Mouse (Mus musculus): ENCODE results near the gene Ston2. TPM values are rescaled to one million over a fixed set of nuclear protein-coding genes. Genes with fewer than 3 reads are reported as not detected.
A peak's percentile ranks its signal among the peaks of the same experiment; 100 is the strongest.

The Ston2 gene
- polyA plus RNA-seq, 1 experiment = 77.2 TPM

- TF ChIP-seq FLI1 (IDR thresholded peaks at IDR 0.05; ENCODE audit: low read length) (no peak), GATA1 (IDR thresholded peaks at IDR 0.05; ENCODE audit: borderline replicate concordance, low read length) (no peak)
- no peak overlapping the region for H3K4me3 ChIP-seq (replicated peaks)
- peaks cover 12% of the 10 kb centered on the region for H3K4me1 ChIP-seq
- H3K36me3 ChIP-seq (replicated peaks; ENCODE audit: low read length) = peaks cover 98% of the 10 kb centered on the region
- peaks cover 1% of the 10 kb centered on the region for H3K9me3 ChIP-seq
- H3K27me3 ChIP-seq (replicated peaks) = peaks cover under 1% of the 10 kb centered on the region
These were observed 149.8 kb downstream of the Ston2 start for GRCm38 (mm10) chr12:91638351-91638750.

DNA sequence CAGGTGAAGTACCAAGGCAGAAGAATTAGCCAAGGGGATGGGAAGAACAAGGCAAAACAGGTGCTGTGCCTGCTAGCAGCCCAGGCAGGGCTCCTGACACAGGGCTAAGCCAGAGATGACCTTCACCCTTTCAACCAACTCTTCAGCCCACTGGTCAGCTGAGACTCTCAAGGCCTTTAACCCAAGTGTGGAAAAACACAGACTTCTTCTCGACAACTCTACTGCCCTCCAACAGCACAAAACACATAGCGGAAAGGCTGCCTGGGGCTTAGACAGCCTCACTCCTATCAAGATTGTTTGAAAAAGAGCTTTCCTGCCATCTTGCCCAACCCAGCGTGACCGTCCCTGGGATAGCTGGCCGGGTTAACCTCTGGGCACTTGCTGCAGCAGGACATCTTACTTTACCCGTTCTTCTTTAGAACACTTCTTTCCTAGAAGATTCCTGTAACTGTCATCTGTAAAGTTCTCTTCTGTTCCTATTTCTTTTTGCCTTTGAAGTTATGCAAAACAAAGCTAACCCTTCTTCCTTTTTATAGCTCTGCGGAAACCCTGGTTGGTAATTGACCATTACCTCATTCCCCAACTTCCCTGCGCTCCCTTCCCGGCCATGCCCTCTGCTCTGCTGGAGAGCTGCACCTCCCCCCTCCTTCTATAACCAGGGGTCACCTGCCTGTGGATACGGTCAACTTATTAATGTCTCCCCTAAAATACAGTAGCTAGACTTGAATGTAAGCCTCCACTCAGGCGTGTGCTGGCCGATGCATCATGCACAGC lies 150.9 kb downstream of the Ston2 start:
- Histone ChIP-seq H3K36me3 (replicated peaks; ENCODE audit: low read length) (peaks cover 94% of the 10 kb centered on the region), H3K9me3 (peaks cover 5% of the 10 kb centered on the region), H3K27me3 (replicated peaks) (peaks cover 3% of the 10 kb centered on the region), H3K4me1 (peaks cover 8% of the 10 kb centered on the region), H3K4me3 (replicated peaks) (no peak overlapping the region)
- TF ChIP-seq GATA1 (IDR thresholded peaks at IDR 0.05; ENCODE audit: borderline replicate concordance, low read length) = no peak
- no peak for TF ChIP-seq FLI1 (IDR thresholded peaks at IDR 0.05; ENCODE audit: low read length)

DNA sequence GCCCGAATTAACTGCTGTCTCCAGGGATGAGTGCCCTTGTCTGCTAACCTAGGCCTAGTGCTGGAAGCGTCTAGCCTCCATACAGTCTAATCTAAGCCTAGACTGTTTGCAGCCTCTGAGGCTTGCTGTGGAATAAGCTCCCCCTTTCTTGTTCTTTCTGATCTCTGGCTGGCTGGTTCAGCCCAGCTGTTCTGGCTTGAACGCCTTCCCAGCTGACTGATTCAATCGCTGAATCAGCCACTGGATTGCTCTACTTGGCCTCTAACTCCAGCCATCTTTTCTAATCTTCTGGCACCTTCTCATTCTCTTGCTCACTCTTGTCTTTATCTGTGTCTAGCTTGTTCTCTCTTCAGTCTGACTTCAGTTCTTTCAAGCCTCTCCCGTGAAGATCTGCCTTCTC lies 161.7 kb downstream of the Ston2 start:
- Histone ChIP-seq H3K27me3 (replicated peaks) (peaks cover 2% of the 10 kb centered on the region), H3K4me3 (replicated peaks) (no peak overlapping the region), H3K36me3 (replicated peaks; ENCODE audit: low read length) (peaks cover 10% of the 10 kb centered on the region), H3K4me1 (peaks cover 14% of the 10 kb centered on the region), H3K9me3 (0 out of 2 replicates have a peak, but pooled peaks cover 4% of the 10 kb centered on the region)
- TF ChIP-seq FLI1 (IDR thresholded peaks at IDR 0.05; ENCODE audit: low read length) (no peak), GATA1 (IDR thresholded peaks at IDR 0.05; ENCODE audit: borderline replicate concordance, low read length) (no peak)

DNA sequence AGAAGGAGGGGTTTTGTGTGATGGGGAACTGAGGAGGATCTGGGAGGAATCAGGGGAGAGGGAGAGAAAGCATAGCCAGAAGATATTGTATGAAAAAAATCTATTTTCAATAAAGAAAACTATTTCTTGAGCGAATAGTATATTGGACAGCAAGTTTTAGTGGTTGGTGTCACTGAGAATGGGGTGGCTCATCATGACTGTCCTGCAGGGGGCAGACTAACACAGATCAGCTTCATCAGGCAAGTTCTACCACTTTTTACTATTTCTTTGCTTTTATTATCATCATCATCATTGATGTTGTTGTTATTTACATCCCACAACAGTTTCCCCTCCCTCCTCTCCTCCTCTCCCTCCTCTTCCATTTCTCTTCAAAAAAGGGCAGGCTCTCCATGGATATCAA lies 163.2 kb downstream of the Ston2 start:
- H3K4me1 ChIP-seq = peaks cover 16% of the 10 kb centered on the region

GRCm38 (mm10) chr12:91609425-91609824 lies 178.8 kb downstream of the Ston2 start:
- H3K9me3 ChIP-seq = peaks cover 10% of the 10 kb centered on the region
- H3K4me1 ChIP-seq = no peaks in the 10 kb centered on the region; the same call in 1 of the 2 replicates
- H3K4me3 ChIP-seq (replicated peaks) = no peak overlapping the region
- peaks cover 7% of the 10 kb centered on the region for H3K27me3 ChIP-seq (replicated peaks)
- H3K36me3 ChIP-seq (replicated peaks; ENCODE audit: low read length) = no peaks in the 10 kb centered on the region
- no peak for TF ChIP-seq FLI1 (IDR thresholded peaks at IDR 0.05; ENCODE audit: low read length)

More for the DNA sequence above, 163.2 kb downstream of the Ston2 start:
- H3K9me3 ChIP-seq = 0 out of 2 replicates have a peak, but pooled peaks cover 4% of the 10 kb centered on the region
- peaks cover 2% of the 10 kb centered on the region for H3K27me3 ChIP-seq (replicated peaks)
- peaks cover 5% of the 10 kb centered on the region for H3K36me3 ChIP-seq (replicated peaks; ENCODE audit: low read length)
- H3K4me3 ChIP-seq (replicated peaks) = no peak overlapping the region
- TF ChIP-seq GATA1 (IDR thresholded peaks at IDR 0.05; ENCODE audit: borderline replicate concordance, low read length) (no peak), FLI1 (IDR thresholded peaks at IDR 0.05; ENCODE audit: low read length) (no peak)

- Histone ChIP-seq H3K9me3 (peaks cover 10% of the 10 kb centered on the region), H3K4me1 (no peaks in the 10 kb centered on the region; the same call in 1 of the 2 replicates), H3K27me3 (replicated peaks) (peaks cover 7% of the 10 kb centered on the region), H3K36me3 (replicated peaks; ENCODE audit: low read length) (no peaks in the 10 kb centered on the region), H3K4me3 (replicated peaks) (no peak overlapping the region)
- no peak for TF ChIP-seq FLI1 (IDR thresholded peaks at IDR 0.05; ENCODE audit: low read length)
- no peak for TF ChIP-seq GATA1 (IDR thresholded peaks at IDR 0.05; ENCODE audit: borderline replicate concordance, low read length)
These were observed 180.5 kb downstream of the Ston2 start for GRCm38 (mm10) chr12:91607678-91608077.

- Histone ChIP-seq H3K9me3 (peaks cover 10% of the 10 kb centered on the region), H3K27me3 (replicated peaks) (peaks cover 5% of the 10 kb centered on the region)
- TF ChIP-seq GATA1 (IDR thresholded peaks at IDR 0.05; ENCODE audit: borderline replicate concordance, low read length) (no peak), FLI1 (IDR thresholded peaks at IDR 0.05; ENCODE audit: low read length) (no peak)
These were observed 181.5 kb downstream of the Ston2 start for GRCm38 (mm10) chr12:91606651-91607050.

GRCm38 (mm10) chr12:91604600-91604999 lies 183.6 kb downstream of the Ston2 start:
- H3K4me3 ChIP-seq (replicated peaks) = no peak overlapping the region
- peaks cover 5% of the 10 kb centered on the region for H3K27me3 ChIP-seq (replicated peaks)
- no peak for TF ChIP-seq GATA1 (IDR thresholded peaks at IDR 0.05; ENCODE audit: borderline replicate concordance, low read length)

More at GRCm38 (mm10) chr12:91606651-91607050, 181.5 kb downstream of the Ston2 start:
- no peak overlapping the region for H3K4me3 ChIP-seq (replicated peaks)
- no peaks in the 10 kb centered on the region for H3K36me3 ChIP-seq (replicated peaks; ENCODE audit: low read length)
- H3K4me1 ChIP-seq = no peaks in the 10 kb centered on the region; the same call in 1 of the 2 replicates

DNA sequence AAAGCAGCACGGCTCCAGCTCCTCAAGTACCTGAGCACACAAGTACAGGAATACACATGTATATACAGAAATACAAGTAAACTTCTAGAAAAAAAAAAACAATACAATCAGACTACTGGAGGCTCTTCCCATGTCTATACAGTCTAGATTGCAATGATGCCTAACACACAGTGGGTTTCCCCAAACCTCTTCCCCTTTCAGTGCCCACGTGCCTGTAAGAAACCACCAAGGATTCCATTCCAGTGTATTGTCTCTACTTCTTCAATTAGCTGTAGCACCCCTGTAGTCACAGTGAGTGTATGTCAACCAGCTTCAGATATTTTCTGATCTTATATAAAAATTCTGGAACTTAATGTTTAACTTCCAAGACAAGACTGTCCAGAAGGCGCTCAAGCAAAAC lies 196.1 kb downstream of the Ston2 start:
- TF ChIP-seq GATA1 (IDR thresholded peaks at IDR 0.05; ENCODE audit: borderline replicate concordance, low read length) (no peak), FLI1 (IDR thresholded peaks at IDR 0.05; ENCODE audit: low read length) (no peak)

More at GRCm38 (mm10) chr12:91604600-91604999, 183.6 kb downstream of the Ston2 start:
- no peaks in the 10 kb centered on the region; the same call in 1 of the 2 replicates for H3K4me1 ChIP-seq
- peaks cover 9% of the 10 kb centered on the region for H3K9me3 ChIP-seq
- no peaks in the 10 kb centered on the region for H3K36me3 ChIP-seq (replicated peaks; ENCODE audit: low read length)

GRCm38 (mm10) chr12:91591191-91591590 lies 197.0 kb downstream of the Ston2 start:
- H3K9me3 ChIP-seq = no peaks in the 10 kb centered on the region
- no peaks in the 10 kb centered on the region for H3K27me3 ChIP-seq (replicated peaks)
- TF ChIP-seq GATA1 (IDR thresholded peaks at IDR 0.05; ENCODE audit: borderline replicate concordance, low read length) = no peak
- no peak for TF ChIP-seq FLI1 (IDR thresholded peaks at IDR 0.05; ENCODE audit: low read length)
- peak overlapping the region; percentile 97 for H3K4me3 ChIP-seq (replicated peaks)
- peaks cover 7% of the 10 kb centered on the region for H3K36me3 ChIP-seq (replicated peaks; ENCODE audit: low read length)
- H3K4me1 ChIP-seq = peaks cover 24% of the 10 kb centered on the region

More for the DNA sequence above, 196.1 kb downstream of the Ston2 start:
- Histone ChIP-seq H3K27me3 (replicated peaks) (no peaks in the 10 kb centered on the region), H3K36me3 (replicated peaks; ENCODE audit: low read length) (no peaks in the 10 kb centered on the region), H3K4me1 (peaks cover 20% of the 10 kb centered on the region), H3K4me3 (replicated peaks) (no peak overlapping the region), H3K9me3 (no peaks in the 10 kb centered on the region)
